Mouse (Mus musculus) neural tube, embryonic 14.5 days (tissue): ENCODE data around the gene Cntnap1. TPM values are rescaled to one million over a fixed set of nuclear protein-coding genes. Genes with fewer than 3 reads are reported as not detected.

Source experiments
- ATAC-seq: fragments of 200-750 bp; cut with Nextera tagmentation; 2 replicates; pipeline ENCODE4 v1.8.0; 2017; ENCODE audit warnings: low read depth, mild to moderate bottlenecking, moderate TSS enrichment, moderate library complexity
- H3K27ac ChIP-seq: fragments of 300-500 bp; sonication (generic); 2 replicates; pipeline ENCODE4 v1.5.1; 2014; ENCODE audit warnings: low read depth, mild to moderate bottlenecking, control low read depth, low read length, moderate library complexity, mixed read lengths
- H3K27me3 ChIP-seq: fragments of 300-500 bp; sonication (generic); 2 replicates; pipeline ENCODE4 v1.6.1; 2014; ENCODE audit warnings: low read length; ENCODE audit not compliant: control insufficient read depth, insufficient read depth
- H3K36me3 ChIP-seq: fragments of 300-500 bp; sonication (generic); 2 replicates; pipeline ENCODE4 v1.6.1; 2014; ENCODE audit warnings: low read length, mixed read lengths; ENCODE audit not compliant: control insufficient read depth, insufficient read depth
- H3K4me1 ChIP-seq: fragments of 300-500 bp; sonication (generic); 2 replicates; pipeline ENCODE4 v1.6.1; 2014; ENCODE audit warnings: low read length; ENCODE audit not compliant: control insufficient read depth, insufficient read depth
- H3K4me2 ChIP-seq: fragments of 300-500 bp; sonication (generic); 2 replicates; pipeline ENCODE4 v1.6.1; 2014; ENCODE audit warnings: mild to moderate bottlenecking, low read depth, low read length, control low read depth
- H3K4me3 ChIP-seq: fragments of 300-500 bp; sonication (generic); 2 replicates; pipeline ENCODE4 v1.5.1; 2014; ENCODE audit warnings: low read depth, low read length, control low read depth, mixed read lengths
- H3K9ac ChIP-seq: fragments of 300-500 bp; sonication (generic); replicated peaks from 2 replicates; pipeline ENCODE4 v1.6.1; 2014; ENCODE audit warnings: low read depth, mild to moderate bottlenecking, control low read depth, low read length, mixed read lengths
- H3K9me3 ChIP-seq: fragments of 300-500 bp; sonication (generic); 2 replicates; pipeline ENCODE4 v1.6.1; 2016; ENCODE audit warnings: low read length; ENCODE audit not compliant: control insufficient read depth
- WGBS: fragments of 180-500 bp; shearing (Covaris S2); extraction: QIAGEN DNeasy Blood & Tissue Kit; methylation state at CpG from one replicate; pipeline ENCODE4 v1.1.7; 2014; 5-methylcytosine and 5-hydroxymethylcytosine counted together
- polyA plus RNA-seq: library from polyadenylated mRNA; unstranded; fragments of >200 nt; fragmentation: Nextera tagmentation; extraction: Ambion mirVana; gene quantifications from 2 replicates; pipeline ENCODE4 v1.2.1, GENCODE M21; 2014

The Cntnap1 gene
- polyA plus RNA-seq, 1 experiment from 2014 or later = 8.3 TPM

DNA sequence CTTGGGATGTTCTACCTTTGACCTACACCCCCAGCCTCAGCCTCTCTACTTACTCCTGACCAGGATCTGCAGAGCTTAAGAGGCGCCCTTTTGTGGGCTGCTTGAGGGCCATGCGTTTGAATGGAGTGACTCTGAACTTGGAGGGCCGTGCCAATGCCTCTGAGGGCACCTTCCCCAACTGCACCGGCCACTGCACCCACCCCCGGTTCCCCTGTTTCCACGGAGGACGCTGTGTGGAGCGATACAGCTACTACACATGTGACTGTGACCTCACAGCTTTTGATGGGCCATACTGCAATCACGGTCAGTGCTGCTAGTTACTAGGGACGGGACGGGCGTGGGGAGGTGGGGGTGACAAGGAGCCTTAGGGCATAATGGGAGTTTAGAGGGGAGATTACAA is 14.7 kb downstream of the Cntnap1 start:
- Histone ChIP-seq H3K4me3 (no peak overlapping the region), H3K4me1 (peaks cover 10% of the 10 kb centered on the region), H3K9ac (no peak overlapping the region), H3K9me3 (no peaks in the 10 kb centered on the region), H3K4me2 (no peak overlapping the region), H3K27me3 (no peaks in the 10 kb centered on the region), H3K27ac (no peak overlapping the region), H3K36me3 (0 out of 2 replicates have a peak, but pooled peaks cover 3% of the 10 kb centered on the region)
- ATAC-seq = no peak
- WGBS = 91% methylated on average over 12 of the region's 12 CpGs

- H3K36me3 ChIP-seq = 0 out of 2 replicates have a peak, but pooled peaks cover 3% of the 10 kb centered on the region
- no peak overlapping the region for H3K4me2 ChIP-seq
- WGBS = 95% methylated on average over 4 of the region's 4 CpGs
- H3K27ac ChIP-seq = no peak overlapping the region
- no peak overlapping the region for H3K4me3 ChIP-seq
- peaks cover 14% of the 10 kb centered on the region for H3K4me1 ChIP-seq
- ATAC-seq = no peak
- no peaks in the 10 kb centered on the region for H3K9me3 ChIP-seq
- H3K27me3 ChIP-seq = no peaks in the 10 kb centered on the region
- no peak overlapping the region for H3K9ac ChIP-seq
Observed at GRCm38 (mm10) chr11:101185441-101185840, 15.1 kb downstream of the Cntnap1 start.

DNA sequence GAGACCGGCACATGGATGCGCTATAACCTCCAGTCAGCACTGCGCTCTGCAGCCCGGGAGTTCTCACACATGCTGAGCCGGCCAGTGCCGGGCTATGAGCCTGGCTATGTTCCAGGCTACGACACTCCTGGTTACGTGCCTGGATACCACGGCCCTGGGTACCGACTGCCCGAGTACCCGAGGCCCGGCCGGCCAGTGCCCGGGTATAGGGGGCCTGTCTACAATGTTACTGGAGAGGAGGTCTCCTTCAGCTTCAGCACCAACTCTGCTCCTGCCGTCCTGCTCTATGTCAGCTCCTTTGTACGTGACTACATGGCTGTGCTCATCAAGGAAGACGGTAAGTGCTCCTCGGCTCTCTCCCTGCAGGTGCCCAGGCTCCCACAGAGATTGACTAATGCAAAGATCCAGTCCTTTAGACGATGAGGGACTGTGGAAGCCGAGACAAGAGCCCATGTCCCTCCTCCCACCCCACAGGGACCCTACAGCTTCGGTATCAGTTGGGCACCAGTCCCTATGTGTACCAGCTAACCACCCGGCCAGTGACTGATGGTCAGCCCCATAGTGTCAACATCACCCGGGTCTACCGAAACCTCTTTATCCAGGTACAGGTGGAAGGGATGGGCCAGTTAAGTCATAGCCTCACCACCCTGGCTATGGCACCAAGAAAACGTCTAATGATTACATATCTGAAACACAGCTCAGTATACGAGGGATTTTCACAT is 16.4 kb downstream of the Cntnap1 start:
- no peaks in the 10 kb centered on the region for H3K9me3 ChIP-seq
- H3K27ac ChIP-seq = no peak overlapping the region
- 88% methylated on average over 27 of the region's 27 CpGs for WGBS
- H3K4me2 ChIP-seq = no peak overlapping the region
- H3K4me3 ChIP-seq = no peak overlapping the region
- 0 out of 2 replicates have a peak, but pooled peaks cover 3% of the 10 kb centered on the region for H3K36me3 ChIP-seq
- no peak overlapping the region for H3K9ac ChIP-seq
- H3K4me1 ChIP-seq = peaks cover 15% of the 10 kb centered on the region
- ATAC-seq = no peak
- no peaks in the 10 kb centered on the region for H3K27me3 ChIP-seq

GRCm38 (mm10) chr11:101187541-101187940 is 17.2 kb downstream of the Cntnap1 start:
- H3K4me3 ChIP-seq = no peak overlapping the region
- 92% methylated on average over 5 of the region's 5 CpGs for WGBS
- ATAC-seq = no peak
- no peaks in the 10 kb centered on the region for H3K9me3 ChIP-seq
- no peaks in the 10 kb centered on the region for H3K27me3 ChIP-seq
- no peak overlapping the region for H3K4me2 ChIP-seq
- 0 out of 2 replicates have a peak, but pooled peaks cover 3% of the 10 kb centered on the region for H3K36me3 ChIP-seq
- H3K4me1 ChIP-seq = peaks cover 15% of the 10 kb centered on the region
- H3K27ac ChIP-seq = no peak overlapping the region
- no peak overlapping the region for H3K9ac ChIP-seq

DNA sequence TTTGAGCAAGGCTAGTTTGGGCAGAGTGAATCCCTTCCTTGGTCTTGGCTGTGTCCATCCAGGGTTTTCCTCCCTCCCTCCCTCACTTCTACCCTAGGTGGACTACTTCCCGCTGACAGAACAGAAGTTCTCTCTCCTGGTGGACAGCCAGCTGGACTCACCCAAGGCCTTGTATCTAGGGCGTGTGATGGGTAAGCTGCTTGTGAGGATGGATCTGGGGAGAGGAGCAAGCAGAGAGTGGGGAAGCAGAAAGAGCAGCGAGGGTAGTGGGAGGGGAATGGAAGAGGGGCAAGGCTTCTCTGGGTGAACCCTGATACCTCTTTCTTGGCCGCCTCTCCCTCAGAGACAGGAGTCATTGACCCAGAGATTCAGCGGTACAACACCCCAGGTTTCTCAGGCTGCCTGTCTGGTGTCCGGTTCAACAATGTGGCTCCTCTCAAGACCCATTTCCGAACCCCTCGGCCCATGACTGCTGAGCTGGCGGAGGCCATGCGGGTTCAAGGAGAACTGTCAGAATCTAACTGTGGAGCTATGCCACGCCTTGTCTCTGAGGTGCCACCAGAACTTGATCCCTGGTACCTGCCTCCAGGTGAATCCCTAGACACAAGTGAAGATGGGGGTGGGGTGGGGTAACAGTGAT is 18.0 kb downstream of the Cntnap1 start:
- no peak overlapping the region for H3K9ac ChIP-seq
- 90% methylated on average over 11 of the region's 11 CpGs for WGBS
- no peaks in the 10 kb centered on the region for H3K9me3 ChIP-seq
- H3K4me2 ChIP-seq = no peak overlapping the region
- no peak overlapping the region for H3K4me3 ChIP-seq
- ATAC-seq = no peak
- 0 out of 2 replicates have a peak, but pooled peaks cover 3% of the 10 kb centered on the region for H3K36me3 ChIP-seq
- peaks cover 15% of the 10 kb centered on the region for H3K4me1 ChIP-seq
- H3K27ac ChIP-seq = peak overlapping the region; percentile 66; the same call in 1 of the 2 replicates
- H3K27me3 ChIP-seq = no peaks in the 10 kb centered on the region

DNA sequence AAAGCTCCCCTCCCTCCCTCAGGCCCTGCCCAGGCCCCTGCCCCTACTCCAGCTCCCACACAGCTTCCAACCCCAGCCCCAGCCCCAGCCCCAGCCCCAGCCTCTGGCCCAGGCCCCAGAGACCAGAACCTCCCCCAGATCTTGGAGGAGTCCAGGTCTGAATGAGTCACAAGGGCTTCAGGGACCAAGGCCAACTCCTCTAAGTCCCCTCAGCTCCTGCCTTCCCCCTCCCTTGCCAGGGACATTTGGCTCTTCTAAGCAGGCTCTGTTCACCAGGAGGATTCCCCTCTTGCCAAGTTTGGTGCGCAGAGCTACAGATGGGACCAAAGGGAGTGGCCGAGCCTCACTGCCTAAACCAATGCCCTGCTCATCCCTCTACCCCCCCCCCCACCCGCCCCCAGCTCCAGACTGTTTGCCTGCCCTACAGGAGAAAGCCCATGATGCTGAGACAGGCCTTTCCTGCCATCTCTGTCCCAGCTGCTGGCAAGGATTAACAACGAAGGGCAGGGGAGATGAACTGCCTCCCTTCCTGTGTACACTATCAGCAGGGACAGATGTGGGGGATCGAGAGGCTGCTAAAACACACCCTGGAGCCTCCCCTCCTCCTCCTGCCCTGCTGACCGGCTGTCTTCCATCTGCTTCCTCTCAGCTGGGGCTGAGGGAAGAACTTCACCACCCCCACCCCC is 19.3 kb downstream of the Cntnap1 start:
- no peak overlapping the region for H3K4me2 ChIP-seq
- 0 out of 2 replicates have a peak, but pooled peaks cover 7% of the 10 kb centered on the region for H3K36me3 ChIP-seq
- no peaks in the 10 kb centered on the region for H3K27me3 ChIP-seq
- H3K4me3 ChIP-seq = no peak overlapping the region
- H3K9me3 ChIP-seq = no peaks in the 10 kb centered on the region
- H3K4me1 ChIP-seq = peaks cover 15% of the 10 kb centered on the region
- 5% methylated on average over 6 of the region's 6 CpGs for WGBS
- H3K9ac ChIP-seq = no peak overlapping the region
- H3K27ac ChIP-seq = peak overlapping the region; percentile 66
- ATAC-seq = peak; percentile 68

DNA sequence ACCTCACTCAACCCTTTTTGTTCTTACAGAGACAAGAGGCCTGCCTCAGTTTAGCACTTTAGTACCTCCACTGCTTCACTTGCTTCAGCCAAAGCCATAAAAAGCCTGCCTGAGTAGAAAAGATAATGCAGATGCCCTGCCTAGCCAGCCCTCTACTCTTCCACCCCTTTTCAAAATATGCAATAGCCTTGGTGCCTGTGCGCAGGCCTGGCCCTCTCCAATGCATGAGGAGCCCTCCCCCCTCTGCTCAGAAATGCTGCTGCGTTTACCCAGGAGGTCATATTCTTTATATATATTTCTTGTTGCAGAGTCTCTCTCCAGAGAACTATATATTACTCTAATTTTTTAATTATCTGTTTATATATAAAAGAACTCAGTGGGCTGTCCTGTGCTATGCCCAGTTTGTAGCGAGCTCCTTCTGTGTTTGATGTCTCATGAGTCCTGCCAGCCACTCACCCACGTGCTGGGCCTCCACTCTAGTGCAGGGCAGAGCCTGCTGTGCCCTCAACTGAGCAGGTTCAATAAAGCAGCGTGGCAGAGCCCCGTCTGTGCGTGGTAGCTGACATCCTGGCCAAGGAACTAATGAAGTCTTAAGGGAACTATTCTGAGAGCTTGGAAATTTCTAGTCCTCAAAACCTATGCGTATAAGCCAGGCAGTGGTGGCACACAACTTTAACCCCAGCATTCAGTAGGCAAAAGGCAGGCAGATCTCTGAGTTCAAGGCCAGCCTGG is 20.0 kb downstream of the Cntnap1 start:
- Histone ChIP-seq H3K36me3 (0 out of 2 replicates have a peak, but pooled peaks cover 7% of the 10 kb centered on the region), H3K4me2 (no peak overlapping the region), H3K27ac (peak overlapping the region; percentile 66; the same call in 1 of the 2 replicates), H3K27me3 (no peaks in the 10 kb centered on the region), H3K9me3 (no peaks in the 10 kb centered on the region), H3K9ac (no peak overlapping the region), H3K4me1 (peaks cover 15% of the 10 kb centered on the region), H3K4me3 (no peak overlapping the region)
- WGBS = 19% methylated on average over 8 of the region's 8 CpGs
- peak; percentile 39; the same call in 1 of the 2 replicates for ATAC-seq
